Mouse (Mus musculus): Measurements from ENCODE around the gene Camk1. TPM values are rescaled to one million over a fixed set of nuclear protein-coding genes. Genes with fewer than 3 reads are reported as not detected.

Gene Camk1
- polyA plus RNA-seq, 1 experiment, result 216 TPM

DNA sequence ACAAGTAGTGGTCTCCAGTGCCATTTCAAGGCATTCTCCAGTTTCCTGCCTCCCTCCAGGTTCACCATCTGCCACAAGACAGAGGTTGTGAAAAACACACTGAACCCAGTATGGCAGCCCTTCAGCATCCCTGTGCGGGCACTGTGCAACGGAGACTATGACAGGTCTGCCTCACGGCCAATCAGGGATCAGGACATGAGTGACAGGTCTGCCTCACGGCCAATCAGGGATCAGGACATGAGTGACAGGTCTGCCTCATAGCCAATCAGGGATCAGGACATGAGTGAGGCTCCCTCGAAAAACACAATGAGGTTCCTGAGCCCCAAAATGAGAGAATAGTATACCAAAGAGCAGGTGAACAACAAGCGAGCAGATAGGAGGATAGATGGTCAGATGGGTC is 53.4 kb downstream of the Camk1 start:
- TF ChIP-seq CTCF (IDR thresholded peaks at IDR 0.05; ENCODE audit: low read depth, low read length) (no peak), POLR2A (IDR thresholded peaks at IDR 0.05; ENCODE audit: borderline replicate concordance, low read depth, low read length) (no peak)
- no peak overlapping the region for H3K27ac ChIP-seq (ENCODE audit: insufficient read depth, low read depth, low read length)

DNA sequence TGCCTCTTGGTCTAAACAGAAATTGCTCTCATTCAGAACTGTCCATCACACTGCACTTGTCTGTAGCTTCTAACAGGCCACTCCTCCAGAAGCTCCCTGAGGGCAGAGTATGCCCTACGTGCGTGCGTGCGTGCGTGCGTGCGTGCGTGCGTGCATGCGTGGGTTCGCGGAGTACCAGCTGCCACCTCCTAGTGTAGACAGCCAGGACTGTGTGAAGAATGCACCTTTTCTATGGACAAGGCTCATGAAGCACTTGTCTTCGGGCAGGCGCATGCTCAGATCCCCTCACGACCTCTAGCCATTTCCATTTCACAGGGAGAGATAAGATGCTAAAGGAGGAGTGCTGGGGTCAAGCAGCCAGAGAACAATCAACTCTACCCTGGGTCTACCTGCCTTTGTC is 54.4 kb downstream of the Camk1 start:
- Histone ChIP-seq H3K27ac (ENCODE audit: insufficient read depth, low read depth, low read length) (no peak overlapping the region), H3K4me3 (ENCODE audit: insufficient read depth, low read length) (no peak overlapping the region), H3K4me1 (ENCODE audit: control insufficient read depth, insufficient read depth, low read length) (peaks cover 10% of the 10 kb centered on the region)
- TF ChIP-seq CTCF (IDR thresholded peaks at IDR 0.05; ENCODE audit: low read depth, low read length) (no peak), POLR2A (IDR thresholded peaks at IDR 0.05; ENCODE audit: borderline replicate concordance, low read depth, low read length) (no peak)

More for the DNA sequence above, 53.4 kb downstream of the Camk1 start:
- no peak overlapping the region for H3K4me3 ChIP-seq (ENCODE audit: insufficient read depth, low read length)
- peaks cover 7% of the 10 kb centered on the region for H3K4me1 ChIP-seq (ENCODE audit: control insufficient read depth, insufficient read depth, low read length)

DNA sequence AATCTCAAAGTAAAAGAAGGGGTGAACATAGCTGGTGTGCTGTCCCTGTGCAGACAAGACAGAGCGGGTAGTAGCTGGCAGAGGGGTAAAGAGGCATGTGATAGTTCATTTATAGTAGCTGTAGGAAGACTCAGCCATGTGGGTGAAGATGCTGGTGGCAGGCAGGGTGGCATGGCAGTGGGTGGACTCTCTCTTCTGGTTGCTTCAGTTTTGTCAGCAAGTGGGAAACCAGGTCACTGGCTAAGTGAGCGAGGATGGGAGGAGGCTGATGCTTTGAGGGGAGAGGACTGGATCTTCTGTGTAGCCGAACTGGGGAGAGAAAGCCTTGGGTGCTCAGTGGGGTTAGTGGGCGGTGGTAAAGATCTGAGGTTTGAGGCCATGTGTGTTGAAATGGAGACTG is 56.5 kb downstream of the Camk1 start:
- H3K4me3 ChIP-seq (ENCODE audit: insufficient read depth, low read length), result no peak overlapping the region
- H3K4me1 ChIP-seq (ENCODE audit: control insufficient read depth, insufficient read depth, low read length), result peaks cover 10% of the 10 kb centered on the region
- no peak overlapping the region for H3K27ac ChIP-seq (ENCODE audit: insufficient read depth, low read depth, low read length)
- TF ChIP-seq CTCF (IDR thresholded peaks at IDR 0.05; ENCODE audit: low read depth, low read length), result no peak
- TF ChIP-seq POLR2A (IDR thresholded peaks at IDR 0.05; ENCODE audit: borderline replicate concordance, low read depth, low read length), result no peak

DNA sequence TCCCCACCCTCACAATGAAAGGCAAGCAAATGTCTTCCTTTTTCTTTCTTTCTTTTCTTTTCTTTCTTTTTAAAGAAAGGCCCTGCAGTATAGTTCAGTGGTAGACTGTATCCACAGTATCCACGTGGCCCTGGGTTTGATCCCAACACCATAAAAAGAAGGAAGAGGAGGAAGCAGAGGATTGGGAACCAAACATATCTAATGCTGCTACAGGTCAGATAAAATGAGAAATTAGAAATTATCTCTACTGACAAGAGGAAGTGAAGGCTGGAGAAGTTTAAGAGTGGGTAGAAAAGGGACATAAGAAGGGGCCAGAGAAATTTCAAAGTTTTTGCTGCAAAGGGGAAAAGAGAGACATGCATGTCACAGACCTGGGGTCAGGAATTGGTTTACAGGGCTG is 57.5 kb downstream of the Camk1 start:
- Histone ChIP-seq H3K27ac (ENCODE audit: insufficient read depth, low read depth, low read length) (no peak overlapping the region), H3K4me3 (ENCODE audit: insufficient read depth, low read length) (no peak overlapping the region), H3K4me1 (ENCODE audit: control insufficient read depth, insufficient read depth, low read length) (peaks cover 10% of the 10 kb centered on the region)
- no peak for TF ChIP-seq POLR2A (IDR thresholded peaks at IDR 0.05; ENCODE audit: borderline replicate concordance, low read depth, low read length)
- no peak for TF ChIP-seq CTCF (IDR thresholded peaks at IDR 0.05; ENCODE audit: low read depth, low read length)

DNA sequence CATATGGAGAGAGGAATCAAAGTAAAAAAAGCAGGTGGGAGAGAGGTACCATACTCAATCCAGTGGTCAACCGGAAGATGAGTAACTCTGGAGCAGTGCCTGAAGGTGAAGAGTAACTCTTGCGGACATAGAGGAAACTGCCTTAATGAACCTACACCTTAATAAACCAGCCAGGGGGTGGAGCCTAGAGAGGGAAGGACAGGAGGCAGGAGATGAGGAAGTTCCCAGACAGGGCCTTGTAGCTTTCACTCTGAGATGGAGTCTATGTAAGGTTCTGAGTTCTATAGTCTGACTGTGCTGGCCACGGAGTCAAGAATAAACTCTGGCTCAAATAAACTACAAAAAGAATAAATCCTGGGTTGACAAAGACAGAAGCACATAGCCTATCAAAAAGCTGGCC is 58.9 kb downstream of the Camk1 start:
- TF ChIP-seq CTCF (IDR thresholded peaks at IDR 0.05; ENCODE audit: low read depth, low read length), result no peak
- no peak for TF ChIP-seq POLR2A (IDR thresholded peaks at IDR 0.05; ENCODE audit: borderline replicate concordance, low read depth, low read length)
- Histone ChIP-seq H3K4me3 (ENCODE audit: insufficient read depth, low read length) (no peak overlapping the region), H3K27ac (ENCODE audit: insufficient read depth, low read depth, low read length) (no peak overlapping the region), H3K4me1 (ENCODE audit: control insufficient read depth, insufficient read depth, low read length) (peaks cover 10% of the 10 kb centered on the region)

Other genes starting within 250 kb of the Camk1 start
- 0.81 TPM in 1 of 2 replicates, not detected in the other for gene Lhfpl4, start 148.6 kb downstream of the Camk1 start, polyA plus RNA-seq (2012; ENCODE audit: insufficient read depth, insufficient read length, missing spikeins)
- gene Mtmr14, start 106.1 kb downstream of the Camk1 start, polyA plus RNA-seq (2012; ENCODE audit: insufficient read depth, insufficient read length, missing spikeins), result 59.2 and 60.2 TPM in 2 replicates
- not detected in 2 replicates for gene Cpne9, start 61.7 kb downstream of the Camk1 start, polyA plus RNA-seq (2012; ENCODE audit: insufficient read depth, insufficient read length, missing spikeins)
- 31.6 and 34.1 TPM in 2 replicates for gene Brpf1, start 36.8 kb downstream of the Camk1 start, polyA plus RNA-seq (2012; ENCODE audit: insufficient read depth, insufficient read length, missing spikeins)
- gene Ogg1, start 17.0 kb downstream of the Camk1 start, polyA plus RNA-seq (2012; ENCODE audit: insufficient read depth, insufficient read length, missing spikeins), result 14.9 and 15.0 TPM in 2 replicates
- 28.6 and 30.2 TPM in 2 replicates for gene Tada3, start 33.9 kb upstream of the Camk1 start, polyA plus RNA-seq (2012; ENCODE audit: insufficient read depth, insufficient read length, missing spikeins)
- 503 and 507 TPM in 2 replicates for gene Arpc4, start 34.1 kb upstream of the Camk1 start, polyA plus RNA-seq (2012; ENCODE audit: insufficient read depth, insufficient read length, missing spikeins)
- 12.2 and 12.5 TPM in 2 replicates for gene Ttll3, start 45.3 kb upstream of the Camk1 start, polyA plus RNA-seq (2012; ENCODE audit: insufficient read depth, insufficient read length, missing spikeins)
- gene Rpusd3, start 75.4 kb upstream of the Camk1 start, polyA plus RNA-seq (2012; ENCODE audit: insufficient read depth, insufficient read length, missing spikeins), result 4.6 and 6.5 TPM in 2 replicates
- gene Cidec, start 91.8 kb upstream of the Camk1 start, polyA plus RNA-seq (2012; ENCODE audit: insufficient read depth, insufficient read length, missing spikeins), result 0.32 TPM in 1 of 2 replicates, not detected in the other
- gene Jagn1, start 98.6 kb upstream of the Camk1 start, polyA plus RNA-seq (2012; ENCODE audit: insufficient read depth, insufficient read length, missing spikeins), result 28.4 and 31.5 TPM in 2 replicates
- 0.47 TPM in 1 of 2 replicates, not detected in the other for gene Il17re, start 114.5 kb upstream of the Camk1 start, polyA plus RNA-seq (2012; ENCODE audit: insufficient read depth, insufficient read length, missing spikeins)
- not detected in 2 replicates for gene Il17rc, start 127.4 kb upstream of the Camk1 start, polyA plus RNA-seq (2012; ENCODE audit: insufficient read depth, insufficient read length, missing spikeins)
- 22.0 and 23.9 TPM in 2 replicates for gene Creld1, start 139.3 kb upstream of the Camk1 start, polyA plus RNA-seq (2012; ENCODE audit: insufficient read depth, insufficient read length, missing spikeins)
- gene Prrt3, start 157.9 kb upstream of the Camk1 start, polyA plus RNA-seq (2012; ENCODE audit: insufficient read depth, insufficient read length, missing spikeins), result not detected in 2 replicates
- gene Emc3, start 187.7 kb upstream of the Camk1 start, polyA plus RNA-seq (2012; ENCODE audit: insufficient read depth, insufficient read length, missing spikeins), result 82.6 and 88.7 TPM in 2 replicates
- gene Fancd2, start 187.7 kb upstream of the Camk1 start, polyA plus RNA-seq (2012; ENCODE audit: insufficient read depth, insufficient read length, missing spikeins), result 6.9 and 7.8 TPM in 2 replicates

Measured in bone marrow macrophage, adult 2 months (primary cell).